Mouse (Mus musculus): ENCODE results near the gene Yeats2.

Gene Yeats2

DNA sequence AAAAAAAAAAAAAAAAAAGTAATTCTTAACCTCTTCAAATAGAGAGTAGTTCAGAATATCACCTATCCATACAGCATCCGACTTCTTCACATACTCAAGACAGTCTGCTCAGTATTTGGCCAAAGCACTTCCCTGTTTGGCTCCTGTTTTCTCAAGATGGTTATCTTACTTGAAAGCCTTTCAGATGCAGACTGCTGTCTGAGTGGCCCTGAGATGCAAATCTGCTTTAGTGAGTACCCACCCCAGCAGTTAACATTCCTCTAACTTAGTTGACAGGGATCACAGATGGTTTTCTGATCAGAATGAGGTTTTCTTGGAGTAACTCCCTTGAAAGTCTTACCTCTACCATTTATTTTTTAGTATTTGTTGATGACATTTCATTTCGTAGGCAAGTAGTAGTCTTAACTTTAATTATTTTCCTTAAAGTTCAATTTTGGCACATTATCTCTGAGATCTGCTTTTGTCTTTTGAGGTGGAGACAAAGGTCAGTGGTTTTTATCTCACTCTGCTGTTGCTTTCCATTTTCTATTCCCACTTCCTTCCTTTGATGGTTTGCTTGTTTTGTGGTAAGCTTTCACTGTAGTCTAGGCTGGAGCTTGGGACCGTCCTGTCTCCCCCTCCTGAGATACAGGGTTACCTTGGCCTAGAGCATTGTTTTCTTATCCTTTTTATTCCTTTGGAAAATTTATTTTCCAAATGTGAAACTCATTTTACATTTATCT lies 50.5 kb downstream of the Yeats2 start:
- DNase-seq (ENCODE audit: low read depth, low spot score): no peak

DNA sequence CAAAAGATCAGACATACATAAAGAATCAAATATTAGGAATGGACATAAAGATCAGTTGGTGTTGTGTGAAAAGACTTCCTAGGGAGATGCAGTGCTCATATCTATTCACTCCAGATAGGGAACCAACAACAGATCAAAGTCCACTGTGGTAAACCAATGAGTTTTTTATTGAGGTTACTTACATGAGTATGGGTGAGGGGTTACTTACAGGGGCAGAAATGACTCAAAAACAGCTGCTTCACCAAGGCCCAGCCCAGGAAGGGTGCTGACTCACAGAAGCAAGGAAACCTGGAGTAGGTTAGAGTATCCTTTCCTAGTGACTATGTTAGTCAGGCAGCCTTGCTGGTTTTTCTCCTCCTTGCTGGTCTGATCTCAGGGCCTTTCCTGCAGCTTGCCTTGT lies 51.2 kb downstream of the Yeats2 start:
- no peak for DNase-seq (ENCODE audit: low read depth, low spot score)

DNA sequence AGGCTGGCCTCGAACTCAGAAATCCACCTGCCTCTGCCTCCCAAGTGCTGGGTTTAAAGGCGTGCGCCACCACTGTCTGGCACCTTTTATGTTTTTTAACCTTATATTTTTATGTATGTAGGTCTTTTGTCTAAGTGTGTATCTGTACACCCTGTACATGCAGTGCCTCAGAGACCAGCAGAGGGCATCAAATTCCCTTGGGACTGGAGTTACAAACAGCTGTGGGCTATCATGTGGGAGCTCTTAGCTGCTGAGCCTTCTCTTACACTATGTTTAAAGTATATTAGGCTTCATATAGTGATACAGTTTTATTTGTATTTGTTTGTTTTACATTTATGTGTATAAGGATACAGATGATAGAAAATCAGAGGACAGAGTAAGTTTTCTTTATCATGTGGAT lies 54.7 kb downstream of the Yeats2 start:
- peak; percentile 13 for DNase-seq (ENCODE audit: low read depth, low spot score)

DNA sequence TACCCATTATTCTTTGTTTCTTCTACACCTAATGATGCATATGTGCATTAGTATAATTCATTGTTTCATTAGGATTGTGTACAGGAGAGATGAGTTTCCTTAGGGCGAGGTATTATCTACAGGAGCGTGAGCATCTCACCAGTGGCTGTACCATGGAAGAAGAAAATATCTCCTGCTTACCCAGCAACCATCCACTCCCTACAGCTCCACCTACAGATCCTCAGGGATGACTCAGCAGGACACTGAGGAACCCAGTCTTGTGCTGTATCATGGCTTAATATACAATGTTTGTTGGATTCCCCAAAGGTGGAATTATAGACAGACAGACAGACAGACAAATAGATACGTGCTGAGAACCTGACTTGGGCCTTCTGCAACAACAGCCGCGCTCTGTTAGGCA lies 56.1 kb downstream of the Yeats2 start:
- no peak for DNase-seq (ENCODE audit: low read depth, low spot score)

DNA sequence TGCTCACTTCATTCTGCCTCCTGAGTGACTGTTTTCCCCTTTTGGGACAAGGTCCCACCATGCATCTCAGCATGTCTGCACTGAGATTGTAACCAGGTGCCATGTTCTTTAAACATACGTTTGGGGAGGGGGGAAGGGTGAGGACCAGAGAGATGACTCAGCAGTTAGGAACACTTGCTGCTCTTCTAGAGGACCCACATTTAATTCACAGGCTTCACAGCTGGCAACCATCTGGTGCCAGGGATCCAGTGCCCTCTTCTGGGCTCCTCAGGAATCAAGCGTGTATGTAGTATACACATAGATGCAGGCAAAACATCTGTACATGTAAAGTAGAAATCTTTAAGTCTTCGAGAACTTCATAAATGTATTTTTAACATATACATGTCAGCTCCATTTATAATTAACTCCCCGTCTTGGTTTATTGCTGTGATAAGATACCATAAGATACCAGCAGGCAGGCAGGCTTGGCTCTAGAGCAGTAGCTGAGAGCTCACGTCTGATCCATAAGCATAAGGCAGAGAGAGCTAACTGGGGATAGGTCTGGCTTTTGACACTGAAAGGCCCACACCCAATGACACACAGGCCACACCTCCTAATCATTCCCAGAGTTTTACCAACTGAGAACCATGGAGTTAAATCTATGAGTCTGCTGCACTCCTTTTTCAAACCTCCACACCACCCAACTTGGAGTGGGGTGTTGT lies 58.8 kb downstream of the Yeats2 start:
- DNase-seq (ENCODE audit: low read depth, low spot score): no peak

DNA sequence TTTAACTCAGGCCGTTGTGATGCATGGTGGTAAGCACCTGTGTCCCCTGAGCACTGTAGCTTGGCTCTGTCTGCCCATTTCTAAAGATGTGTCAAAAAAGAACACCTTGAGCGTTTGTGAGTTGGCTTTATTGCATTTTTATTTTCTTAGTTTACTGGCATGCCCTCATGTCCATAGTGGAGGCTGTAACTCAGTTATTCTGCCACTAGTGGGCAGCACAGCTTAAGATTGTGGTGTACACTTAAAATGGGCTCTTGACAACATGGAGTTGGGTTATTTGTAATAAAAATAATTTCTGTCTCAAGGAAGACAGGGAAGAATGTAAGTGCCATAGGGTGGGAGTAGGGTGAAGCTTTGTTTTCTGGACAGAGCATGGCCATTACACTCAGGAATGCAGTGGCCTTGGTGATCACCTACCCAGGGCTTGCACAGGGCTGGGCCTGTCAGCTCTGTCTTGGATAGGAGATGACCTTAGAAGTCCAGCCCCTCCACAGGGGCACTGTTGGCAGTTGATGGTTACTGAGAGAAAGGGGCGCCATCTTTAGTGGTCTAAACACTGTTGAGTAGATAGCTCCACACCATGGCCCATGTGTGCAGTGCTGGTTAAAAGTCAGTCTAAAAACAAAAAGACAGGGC lies 72.8 kb downstream of the Yeats2 start:
- DNase-seq (ENCODE audit: low read depth, low spot score): peak; percentile 19

DNA sequence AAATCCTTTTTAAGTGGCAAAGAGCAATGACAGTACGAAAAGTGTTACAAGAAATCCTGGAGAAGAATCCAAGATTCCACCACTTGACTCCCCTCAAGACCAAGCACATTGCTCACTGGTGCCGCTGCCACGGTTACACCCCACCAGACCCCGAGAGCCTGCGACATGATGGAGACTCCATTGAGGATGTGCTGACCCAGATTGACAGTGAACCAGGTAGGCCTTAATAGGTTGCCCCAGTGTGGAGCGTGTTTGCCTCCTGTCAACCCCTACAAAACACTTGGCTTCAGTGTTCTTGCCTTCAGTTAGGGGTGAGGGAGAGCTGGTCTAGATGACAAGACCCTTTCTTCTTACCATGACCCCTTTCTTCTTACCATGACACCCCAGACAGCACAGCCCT lies 81.9 kb downstream of the Yeats2 start:
- DNase-seq (ENCODE audit: low read depth, low spot score): no peak

DNA sequence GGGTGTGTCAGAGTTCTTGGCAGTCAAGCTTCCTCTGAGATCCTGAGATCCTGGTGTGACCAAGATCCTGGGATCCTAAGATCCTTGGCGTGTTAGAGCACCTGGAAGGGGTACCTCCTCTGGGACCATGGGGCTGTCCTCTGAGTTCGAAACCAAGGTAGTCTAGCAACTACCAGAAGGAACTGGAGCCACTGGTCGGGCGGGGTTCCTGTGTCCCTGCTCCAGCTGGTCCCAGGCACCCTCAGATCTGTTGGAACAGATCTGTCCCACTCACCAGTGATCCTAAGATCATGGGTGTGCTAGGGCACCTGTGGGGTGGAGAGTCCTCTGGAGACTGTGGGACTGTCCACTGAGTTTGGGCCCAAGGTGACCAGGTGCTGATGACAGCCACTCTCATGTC lies 85.8 kb downstream of the Yeats2 start:
- no peak for DNase-seq (ENCODE audit: low read depth, low spot score)

DNA sequence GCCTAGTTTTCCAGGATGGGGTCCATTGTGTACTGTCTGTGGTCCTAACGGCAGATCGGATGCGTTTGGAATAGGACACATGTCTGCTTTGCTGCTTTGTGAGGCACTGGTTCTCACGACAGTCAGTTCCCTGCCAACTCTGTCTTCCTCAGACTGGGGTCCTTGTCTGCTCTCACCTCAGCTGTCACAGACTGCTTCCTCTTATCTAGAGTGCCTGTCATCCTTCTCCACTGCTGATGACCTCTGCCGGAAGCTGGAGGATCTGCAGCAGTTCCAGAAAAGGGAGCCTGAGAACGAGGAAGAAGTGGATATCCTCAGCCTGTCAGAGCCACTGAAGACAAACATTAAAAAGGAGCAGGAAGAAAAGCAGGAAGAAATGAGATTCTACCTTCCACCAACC lies 86.6 kb downstream of the Yeats2 start:
- no peak for DNase-seq (ENCODE audit: low read depth, low spot score)

DNA sequence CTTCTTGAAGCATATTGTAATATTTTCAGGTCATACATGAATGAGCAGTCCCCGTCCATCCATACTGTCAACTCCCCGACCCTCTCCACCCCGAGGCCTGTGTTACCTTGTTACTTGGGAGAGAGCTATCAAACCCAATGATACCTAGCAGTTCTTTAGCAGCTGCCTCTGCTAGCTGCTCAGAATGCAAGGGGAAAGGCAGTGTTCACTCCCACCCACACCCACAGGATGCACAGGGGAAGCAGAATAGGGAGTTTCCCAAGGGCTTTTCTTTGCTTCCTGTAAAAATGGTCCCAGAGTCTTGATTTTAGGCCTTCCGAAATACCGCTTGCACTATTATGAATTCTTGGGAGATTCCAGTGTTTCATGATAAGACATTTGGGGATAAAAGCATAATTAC lies 87.3 kb downstream of the Yeats2 start:
- DNase-seq (ENCODE audit: low read depth, low spot score): no peak

DNA sequence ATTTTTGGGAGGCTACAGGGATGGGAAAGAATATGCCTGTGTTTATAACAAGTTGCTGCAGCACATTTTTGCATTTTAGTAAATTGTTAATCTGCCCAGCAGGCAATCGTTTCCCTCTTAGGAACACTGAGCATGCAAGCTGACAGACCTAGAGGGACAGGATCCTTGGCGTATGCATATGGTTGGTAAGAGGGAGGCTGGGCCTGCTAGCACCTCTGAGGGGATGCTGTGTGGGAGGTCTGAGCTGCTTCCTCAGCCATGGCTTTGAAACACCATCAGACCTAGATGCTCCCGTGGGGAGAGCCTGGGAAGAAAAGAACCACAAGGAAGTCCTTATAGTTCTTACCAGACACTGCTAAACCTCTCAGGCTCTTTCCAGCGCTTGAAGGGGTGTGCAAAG lies 93.5 kb downstream of the Yeats2 start:
- no peak for DNase-seq (ENCODE audit: low read depth, low spot score)

DNA sequence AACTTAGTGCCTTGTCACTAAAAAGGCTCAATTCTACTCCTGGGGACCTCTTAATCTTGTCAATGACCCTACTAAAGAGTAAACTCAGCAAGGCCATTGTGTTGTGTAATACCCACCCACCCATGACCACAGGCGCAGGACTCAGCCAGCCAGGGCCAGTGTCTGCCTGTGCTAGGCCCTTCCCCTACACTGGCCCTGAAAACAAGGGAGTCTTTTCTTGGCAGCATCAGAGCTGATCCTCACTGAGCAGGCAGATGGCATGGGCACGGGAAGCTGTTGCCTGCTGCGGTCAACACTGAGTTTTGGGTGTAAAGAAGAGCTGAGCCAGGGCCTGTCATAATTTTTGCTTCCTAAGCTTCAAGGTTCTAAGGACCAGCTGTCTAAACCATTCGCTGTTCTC lies 96.6 kb downstream of the Yeats2 start:
- no peak for DNase-seq (ENCODE audit: low read depth, low spot score)

DNA sequence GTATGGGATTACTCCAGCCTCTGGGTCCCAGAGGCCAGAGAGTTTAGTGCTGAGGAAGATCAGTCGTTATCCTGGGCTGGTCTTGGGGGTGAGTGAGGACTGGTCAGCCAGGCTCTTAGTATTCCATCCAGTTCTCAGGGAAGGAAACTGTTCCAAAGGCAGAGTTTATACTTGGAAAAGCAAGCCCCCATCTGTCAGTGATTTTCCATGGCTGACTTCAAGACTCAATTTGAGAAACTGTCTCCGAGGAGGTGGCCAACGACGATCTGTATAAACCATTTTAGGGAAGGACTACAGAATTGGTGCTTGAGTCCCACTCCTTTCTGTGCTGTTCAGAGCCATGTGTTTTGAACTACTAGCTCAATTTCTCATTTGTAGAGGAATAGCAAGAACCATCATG lies 97.8 kb downstream of the Yeats2 start:
- DNase-seq (ENCODE audit: low read depth, low spot score): no peak

DNA sequence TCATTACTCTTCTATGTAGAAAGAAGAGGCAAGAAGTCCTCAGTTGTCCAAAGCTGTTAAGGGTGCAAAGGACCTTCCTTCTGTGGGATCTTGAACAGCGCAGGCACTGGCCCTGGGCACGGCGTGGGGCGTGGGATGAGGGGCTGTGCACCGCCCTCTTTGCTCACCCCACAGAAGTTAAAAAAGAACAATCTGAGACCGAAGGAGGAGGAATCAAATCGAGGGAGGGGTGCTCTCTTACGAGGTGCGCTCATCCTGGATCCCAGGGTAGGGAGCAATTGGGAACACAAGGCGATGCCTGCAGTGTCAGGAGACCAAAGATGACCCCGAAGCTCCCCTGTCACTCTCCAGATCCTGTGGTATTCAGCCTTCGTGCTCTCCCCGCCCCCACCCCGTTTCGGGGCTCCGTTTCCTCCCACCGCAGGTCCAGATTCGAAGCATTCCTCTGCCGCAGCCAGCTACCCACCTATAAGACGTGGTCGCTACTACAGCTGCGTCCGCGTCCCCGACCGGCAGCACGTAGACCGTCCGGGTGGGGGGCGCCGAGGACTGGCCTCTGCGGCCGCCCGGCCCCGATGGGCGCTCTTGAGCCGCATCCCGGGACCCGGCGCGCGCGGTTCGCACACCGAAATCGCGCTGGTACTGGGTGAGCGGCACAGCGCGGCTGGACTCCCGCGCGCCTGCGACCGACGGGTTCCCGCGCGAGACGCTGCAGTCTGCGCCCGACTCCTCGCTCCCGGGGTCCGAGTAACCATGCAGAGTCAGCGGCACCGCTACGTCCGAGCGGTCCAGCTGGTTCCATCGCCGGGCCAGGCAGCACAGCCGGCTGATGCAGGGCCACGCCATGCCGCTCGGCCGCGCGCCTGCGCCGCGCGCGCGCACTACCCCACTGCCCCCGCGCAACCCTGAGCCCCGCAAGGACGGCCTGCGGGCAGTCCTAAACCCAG lies 99.9 kb downstream of the Yeats2 start, which contains the start of gene Map6d1:
Gene Map6d1, minus strand, starts transcription at position 891 of the 947 bp plus-strand sequence.
- peak; percentile 36 for DNase-seq (ENCODE audit: low read depth, low spot score)

DNA sequence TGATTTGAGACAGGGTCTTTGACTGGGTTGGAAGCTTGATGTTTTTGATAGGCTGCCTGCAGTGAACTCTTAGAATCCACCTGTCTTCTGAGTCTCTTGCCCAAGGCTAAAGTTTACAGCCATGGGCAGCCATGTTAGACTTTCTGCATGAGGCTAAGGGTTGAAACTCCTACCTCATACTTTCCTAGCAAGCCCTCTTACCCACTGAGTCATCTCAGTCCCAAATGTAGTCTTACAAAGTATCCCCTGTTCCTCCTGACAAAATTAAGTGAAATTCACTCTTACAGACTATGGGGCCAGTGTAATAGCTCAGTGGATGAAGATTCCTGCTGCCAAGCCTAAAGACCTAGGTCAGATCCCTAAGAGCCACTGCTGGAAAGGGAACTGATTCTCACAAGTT lies 106.2 kb downstream of the Yeats2 start:
- DNase-seq (ENCODE audit: low read depth, low spot score): no peak

DNA sequence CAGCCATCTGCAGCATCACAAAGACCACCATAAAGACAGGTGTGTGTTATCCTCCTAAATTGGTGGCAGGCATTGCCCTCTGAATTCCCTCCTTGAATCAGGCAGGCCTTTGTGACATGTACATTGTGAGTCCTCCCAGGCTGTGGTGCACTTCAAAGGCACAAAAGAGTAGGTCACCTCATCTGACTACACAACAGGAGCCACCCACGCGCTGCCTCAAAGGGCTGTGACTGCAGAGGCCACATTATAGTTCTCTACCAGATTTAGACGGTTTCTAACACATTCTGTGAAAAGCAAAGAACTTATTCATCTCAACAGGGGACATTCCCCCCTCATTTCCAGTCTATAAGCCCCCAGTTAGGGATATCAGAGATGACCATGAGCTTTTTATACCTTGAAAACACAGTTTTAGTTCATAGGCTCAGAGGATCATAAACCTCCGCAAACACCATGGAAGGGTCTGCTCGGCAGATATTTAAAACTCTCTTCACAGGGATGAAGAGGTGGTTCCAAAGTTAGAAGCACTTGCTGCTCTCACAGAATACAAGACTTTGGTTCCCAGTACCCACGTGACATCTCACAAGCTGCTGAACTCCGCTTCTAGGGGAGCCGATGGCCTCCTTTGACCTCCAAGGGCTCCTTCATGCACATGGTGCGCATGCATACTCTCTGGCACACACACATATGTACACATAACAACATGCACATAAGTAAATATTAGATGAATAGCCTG lies 107.7 kb downstream of the Yeats2 start:
- DNase-seq (ENCODE audit: low read depth, low spot score): no peak

DNA sequence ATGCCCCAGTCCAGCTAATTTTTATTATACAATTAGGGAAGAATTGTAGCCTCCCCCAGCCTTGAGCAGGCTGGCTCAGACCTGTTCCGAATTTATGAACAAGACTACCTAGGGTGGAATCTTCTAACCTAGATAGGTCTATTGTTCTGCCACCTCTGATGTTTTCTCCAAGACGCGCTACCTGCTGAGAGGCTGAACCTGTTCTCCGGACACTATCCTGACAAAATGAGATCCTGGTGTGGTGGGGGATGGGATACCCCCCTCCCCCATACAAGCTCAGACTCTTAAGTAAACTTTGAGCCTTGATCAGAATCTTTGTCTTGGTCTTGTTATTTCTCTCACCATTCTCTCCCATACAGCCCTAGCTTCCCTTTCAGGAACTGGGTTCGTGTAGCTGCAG lies 117.1 kb downstream of the Yeats2 start:
- DNase-seq (ENCODE audit: low read depth, low spot score): no peak

DNA sequence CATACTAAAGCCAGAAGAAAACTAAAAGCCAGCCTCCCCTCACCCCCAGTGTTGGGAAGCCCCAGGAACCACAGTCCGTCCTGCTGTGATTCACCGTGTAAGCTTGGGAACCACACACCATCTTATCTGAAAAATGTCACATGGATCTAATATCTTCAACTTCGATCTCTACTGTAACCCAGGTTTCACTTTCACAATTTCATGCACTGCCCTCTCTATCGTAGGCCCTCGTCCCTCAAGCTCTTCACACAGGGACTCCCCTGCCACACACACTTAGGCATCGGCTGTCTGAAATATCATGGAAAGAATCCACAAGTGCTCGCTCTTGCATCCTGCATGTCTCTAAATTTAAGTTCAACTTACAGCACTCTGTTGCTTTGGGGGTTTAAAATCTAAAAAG lies 124.2 kb downstream of the Yeats2 start:
- DNase-seq (ENCODE audit: low read depth, low spot score): no peak

DNA sequence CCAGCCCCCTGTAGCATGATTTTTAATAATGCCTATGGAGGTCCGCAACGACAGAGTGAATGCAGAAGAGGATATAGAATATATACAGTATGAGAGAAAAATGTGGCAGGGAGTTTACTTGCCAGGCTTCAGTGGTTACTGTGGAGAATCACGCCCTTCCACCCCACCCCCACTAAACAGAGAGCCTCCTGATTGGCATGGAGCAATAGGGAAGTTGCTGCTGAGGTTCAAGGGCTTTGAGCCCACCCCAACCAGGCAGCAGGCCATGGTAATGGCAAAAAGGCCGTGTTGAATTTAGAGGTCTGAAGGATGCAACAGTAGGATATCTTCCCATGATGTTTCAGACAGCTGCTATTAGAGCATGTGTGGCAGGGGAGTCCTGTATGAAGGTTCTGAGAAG lies 130.5 kb downstream of the Yeats2 start:
- DNase-seq (ENCODE audit: low read depth, low spot score): no peak

DNA sequence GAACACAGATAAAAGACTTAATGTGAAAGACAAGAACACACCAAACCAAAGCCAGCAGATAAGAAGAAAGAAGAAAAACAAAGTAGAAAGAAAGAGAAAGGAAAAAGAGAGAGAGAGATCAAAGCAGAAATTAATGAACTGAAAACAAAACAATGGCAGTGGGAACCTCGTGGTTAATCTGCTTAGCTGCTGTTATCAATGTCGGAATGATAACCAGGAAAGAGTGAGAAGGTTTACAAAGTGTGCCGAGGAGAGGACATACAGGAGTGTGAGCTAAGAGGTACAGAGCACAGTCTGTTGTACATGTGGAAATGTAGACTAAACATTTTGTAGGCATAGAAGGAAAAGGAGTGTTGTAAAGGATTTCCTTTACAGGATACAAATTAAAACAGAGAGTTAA lies 132.1 kb downstream of the Yeats2 start:
- no peak for DNase-seq (ENCODE audit: low read depth, low spot score)

DNA sequence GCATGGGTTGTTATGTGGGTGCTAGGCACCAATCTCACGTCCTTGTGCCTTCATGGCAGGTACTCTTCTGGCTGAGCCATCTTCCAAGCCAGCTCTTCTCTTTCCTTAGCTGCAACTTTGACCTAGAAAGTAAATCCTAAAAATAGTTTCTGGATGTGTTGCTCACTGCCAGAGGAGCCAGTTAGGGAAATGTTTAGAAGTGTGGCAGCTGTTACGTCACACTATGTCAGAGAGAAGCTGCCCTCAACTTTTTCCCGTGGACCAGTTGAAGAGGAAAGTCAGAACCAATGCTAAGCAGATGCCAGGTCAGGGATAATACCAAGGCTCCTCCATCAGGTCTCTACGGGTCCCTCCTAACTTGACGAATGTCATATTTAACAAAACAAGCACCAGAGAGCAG lies 138.5 kb downstream of the Yeats2 start:
- no peak for DNase-seq (ENCODE audit: low read depth, low spot score)
